Mouse (Mus musculus) lung, postnatal 0 days (tissue): Measurements from ENCODE around the gene 9130213A22Rik. TPM values are rescaled to one million over a fixed set of nuclear protein-coding genes. Genes with fewer than 3 reads are reported as not detected.
A peak's percentile ranks its signal among the peaks of the same experiment; 100 is the strongest.

Source experiments
- ATAC-seq: fragments of 200-750 bp; cut with Nextera tagmentation; 2 replicates; pipeline ENCODE4 v1.8.0; 2017; ENCODE audit warnings: moderate library complexity
- DNase-seq: peaks from one replicate; pipeline ENCODE4 v3.0.0-alpha.2; 2016; ENCODE audit warnings: low spot score
- H3K27ac ChIP-seq: fragments of 300-500 bp; sonication (generic); 2 replicates; pipeline ENCODE4 v1.5.1; 2014; ENCODE audit warnings: antibody characterized with exemption, mild to moderate bottlenecking, low read length, mixed read lengths
- H3K27me3 ChIP-seq: fragments of 300-500 bp; sonication (generic); replicated peaks from 2 replicates; pipeline ENCODE4 v1.6.1; 2014; ENCODE audit warnings: low read length, mixed read lengths; ENCODE audit not compliant: insufficient read depth
- H3K36me3 ChIP-seq: fragments of 300-500 bp; sonication (generic); 2 replicates; pipeline ENCODE4 v1.6.1; 2014; ENCODE audit warnings: low read length, mixed read lengths; ENCODE audit not compliant: insufficient read depth
- H3K4me1 ChIP-seq: fragments of 300-500 bp; sonication (generic); 2 replicates; pipeline ENCODE4 v1.6.1; 2014; ENCODE audit warnings: antibody characterized with exemption, low read depth, low read length, mixed read lengths; ENCODE audit not compliant: insufficient read depth
- H3K4me2 ChIP-seq: fragments of 300-500 bp; sonication (generic); replicated peaks from 2 replicates; pipeline ENCODE4 v1.6.1; 2014; ENCODE audit warnings: low read depth, mild to moderate bottlenecking, low read length, moderate library complexity, mixed read lengths
- H3K4me3 ChIP-seq: fragments of 300-500 bp; sonication (generic); 2 replicates; pipeline ENCODE4 v1.5.1; 2014; ENCODE audit warnings: low read depth, low read length
- H3K9ac ChIP-seq: fragments of 300-500 bp; sonication (generic); replicated peaks from 2 replicates; pipeline ENCODE4 v1.6.1; 2014; ENCODE audit warnings: low read depth, mild to moderate bottlenecking
- H3K9me3 ChIP-seq: fragments of 300-500 bp; sonication (generic); 2 replicates; pipeline ENCODE4 v1.6.1; 2016; ENCODE audit warnings: low read length, mixed read lengths
- CTCF ChIP-seq: IDR thresholded peaks from 2 replicates; pipeline ENCODE4 v1.5.1; 2016; ENCODE audit warnings: antibody characterized with exemption, mild to moderate bottlenecking
- EP300 ChIP-seq: IDR thresholded peaks from 2 replicates; pipeline ENCODE4 v1.6.1; 2016; ENCODE audit warnings: antibody characterized with exemption, mild to moderate bottlenecking, control low read depth
- WGBS: fragments of 180-500 bp; shearing (Covaris S2); extraction: QIAGEN DNeasy Blood & Tissue Kit; methylation state at CpG from one replicate; pipeline ENCODE4 v1.1.7; 2014; 5-methylcytosine and 5-hydroxymethylcytosine counted together
- polyA plus RNA-seq: library from polyadenylated mRNA; unstranded; fragments of >200 nt; fragmentation: Nextera tagmentation; extraction: Ambion mirVana; gene quantifications from 2 replicates; pipeline ENCODE4 v1.2.1, GENCODE M21; 2015

Gene 9130213A22Rik
- polyA plus RNA-seq, 1 experiment from 2014 or later = 0.50 TPM

- peak overlapping the region; percentile 29 for H3K4me3 ChIP-seq
- DNase-seq (peak; percentile 84), ATAC-seq (peak; percentile 79)
- 0 out of 2 replicates have a peak overlapping the region, but pooled peaks have one; percentile 16 for H3K9ac ChIP-seq
- TF ChIP-seq CTCF (peak; percentile 72), EP300 (no peak)
- H3K27me3 ChIP-seq = no peaks in the 10 kb centered on the region
- peak overlapping the region; percentile 64 for H3K4me2 ChIP-seq
- peaks cover 11% of the 10 kb centered on the region for H3K4me1 ChIP-seq
- peak overlapping the region; percentile 11; the same call in 1 of the 2 replicates for H3K27ac ChIP-seq
- no peaks in the 10 kb centered on the region for H3K36me3 ChIP-seq
- H3K9me3 ChIP-seq = no peaks in the 10 kb centered on the region
- 2% methylated on average over 34 of the region's 34 CpGs for WGBS
Measured at GRCm38 (mm10) chr11:69133923-69134621, 11.7 kb upstream of the 9130213A22Rik start.

GRCm38 (mm10) chr11:69133566-69133922, 11.2 kb upstream of the 9130213A22Rik start:
- Histone ChIP-seq H3K27ac (no peak overlapping the region), H3K36me3 (no peaks in the 10 kb centered on the region), H3K4me3 (0 out of 2 replicates have a peak overlapping the region, but pooled peaks have one; percentile 29), H3K27me3 (no peaks in the 10 kb centered on the region), H3K9ac (no peak overlapping the region), H3K4me1 (peaks cover 11% of the 10 kb centered on the region), H3K9me3 (no peaks in the 10 kb centered on the region), H3K4me2 (peak overlapping the region; percentile 64)
- TF ChIP-seq CTCF (no peak), EP300 (no peak)
- WGBS = 24% methylated on average over 5 of the region's 5 CpGs
- DNase-seq (peak; percentile 73), ATAC-seq (peak; percentile 61)

DNA sequence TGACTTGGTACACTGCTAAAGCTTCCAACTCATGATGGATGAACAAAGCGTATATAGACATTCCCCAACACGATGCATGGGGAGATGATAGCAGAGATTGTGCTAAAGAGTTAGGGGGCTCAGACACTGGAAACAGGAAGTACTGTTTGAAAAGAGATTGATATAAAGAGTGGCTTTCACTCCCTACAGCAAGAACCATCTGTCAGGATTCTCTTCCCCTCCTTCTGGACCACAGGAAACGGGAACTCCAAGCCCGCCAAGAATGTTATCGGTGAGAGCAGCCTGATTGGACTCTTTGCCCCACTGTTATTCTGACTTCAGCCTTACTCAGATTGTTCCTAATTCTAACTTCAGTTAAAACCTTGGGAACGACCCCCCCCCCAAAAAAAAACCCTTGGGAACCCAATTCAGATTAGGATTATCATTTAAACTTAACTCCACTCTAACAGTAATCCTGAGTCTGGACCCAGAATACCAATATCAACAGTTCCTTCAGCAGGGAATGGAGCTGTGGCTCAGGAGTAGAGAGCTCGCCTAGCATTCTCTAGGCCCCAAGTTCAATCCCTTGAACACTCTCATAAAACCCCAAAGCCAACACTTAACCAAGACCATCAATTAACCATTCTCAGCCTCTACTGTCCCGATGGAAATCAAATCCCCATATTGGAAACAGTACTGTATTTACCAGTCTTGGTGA, 6.2 kb upstream of the 9130213A22Rik start:
- H3K4me3 ChIP-seq = no peak overlapping the region
- no peaks in the 10 kb centered on the region for H3K27me3 ChIP-seq
- no peaks in the 10 kb centered on the region for H3K36me3 ChIP-seq
- TF ChIP-seq EP300 (no peak), CTCF (no peak)
- H3K4me2 ChIP-seq = no peak overlapping the region
- WGBS = 50% methylated on average over 8 of the region's 8 CpGs
- H3K27ac ChIP-seq = no peak overlapping the region
- H3K4me1 ChIP-seq = peaks cover 6% of the 10 kb centered on the region; the same call in 1 of the 2 replicates
- no peak overlapping the region for H3K9ac ChIP-seq
- DNase-seq (no peak), ATAC-seq (no peak)
- H3K9me3 ChIP-seq = no peaks in the 10 kb centered on the region

DNA sequence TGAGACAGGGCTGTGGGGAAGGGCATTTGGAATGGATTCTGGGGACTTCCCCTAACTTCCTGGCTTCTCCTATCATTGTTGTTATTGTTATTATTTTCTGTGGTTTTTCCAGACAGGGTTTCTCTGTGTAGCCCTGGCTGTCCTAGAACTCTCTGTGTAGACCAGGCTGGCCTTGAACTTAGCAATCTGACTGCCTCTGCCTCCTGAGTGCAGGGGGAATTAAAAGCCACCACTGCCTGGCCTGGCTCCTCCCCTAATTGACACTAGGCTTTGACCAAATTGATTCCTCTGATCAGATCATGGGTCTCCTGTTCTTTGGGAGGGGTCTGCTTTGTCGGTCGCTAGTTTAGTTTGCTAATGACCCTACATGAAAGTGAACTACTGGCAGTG, 4.3 kb upstream of the 9130213A22Rik start:
- Histone ChIP-seq H3K9me3 (no peaks in the 10 kb centered on the region), H3K36me3 (no peaks in the 10 kb centered on the region), H3K4me1 (peaks cover 6% of the 10 kb centered on the region; the same call in 1 of the 2 replicates), H3K27ac (no peak overlapping the region), H3K27me3 (no peaks in the 10 kb centered on the region), H3K9ac (no peak overlapping the region), H3K4me3 (no peak overlapping the region), H3K4me2 (no peak overlapping the region; the same call in 1 of the 2 replicates)
- DNase-seq (no peak), ATAC-seq (no peak)
- WGBS = 46% methylated on average over 2 of the region's 2 CpGs
- TF ChIP-seq EP300 (no peak), CTCF (no peak)

GRCm38 (mm10) chr11:69125919-69126705, 3.7 kb upstream of the 9130213A22Rik start:
- TF ChIP-seq CTCF (no peak), EP300 (no peak)
- no peak overlapping the region for H3K9ac ChIP-seq
- no peaks in the 10 kb centered on the region for H3K36me3 ChIP-seq
- no peaks in the 10 kb centered on the region for H3K27me3 ChIP-seq
- WGBS = 8% methylated on average over 20 of the region's 20 CpGs
- H3K4me3 ChIP-seq = peak overlapping the region; percentile 40
- no peak overlapping the region for H3K27ac ChIP-seq
- H3K9me3 ChIP-seq = no peaks in the 10 kb centered on the region
- DNase-seq = peak; percentile 28
- H3K4me1 ChIP-seq = peaks cover 9% of the 10 kb centered on the region; the same call in 1 of the 2 replicates
- peak overlapping the region; percentile 59 for H3K4me2 ChIP-seq
- no peak for ATAC-seq

DNA sequence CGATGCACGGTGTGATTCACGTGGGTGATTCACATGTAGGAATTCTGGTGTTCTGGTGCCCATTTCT, 3.3 kb upstream of the 9130213A22Rik start, which contains the start of gene Aloxe3:
Gene Aloxe3 (plus strand): TSS at position 45 of the 67 bp plus-strand sequence.
- peaks cover 12% of the 10 kb centered on the region; the same call in 1 of the 2 replicates for H3K4me1 ChIP-seq
- TF ChIP-seq EP300 = no peak
- no peak for TF ChIP-seq CTCF
- 0% methylated on average over 3 of the region's 3 CpGs for WGBS
- H3K4me2 ChIP-seq = peak within 1 kb of the TSS; percentile 59
- H3K36me3 ChIP-seq = no peaks in the 10 kb centered on the region
- H3K4me3 ChIP-seq = peak within 1 kb of the TSS; percentile 40
- peak within 1 kb of the TSS; percentile 74 for H3K27ac ChIP-seq
- DNase-seq (no peak), ATAC-seq (no peak)
- H3K9me3 ChIP-seq = no peaks in the 10 kb centered on the region
- H3K27me3 ChIP-seq = no peaks in the 10 kb centered on the region
- H3K9ac ChIP-seq = 0 out of 2 replicates have a peak within 1 kb of the TSS, but pooled peaks have one; percentile 6
